Mouse (Mus musculus) embryonic facial prominence, embryonic 13.5 days (tissue): ENCODE measurements around the gene Bap1. TPM values are rescaled to one million over a fixed set of nuclear protein-coding genes. Genes with fewer than 3 reads are reported as not detected.

ENCODE experiments used
- ATAC-seq: fragments of 200-750 bp; cut with Nextera tagmentation; 2 replicates; pipeline ENCODE4 v1.8.0; 2017; ENCODE audit warnings: low read depth; ENCODE audit not compliant: insufficient number of reproducible peaks, insufficient read depth, low FRiP score, low TSS enrichment
- H3K27ac ChIP-seq: fragments of 300-500 bp; sonication (generic); 2 replicates; pipeline ENCODE4 v1.5.1; 2015; ENCODE audit warnings: moderate library complexity, mild to moderate bottlenecking, inconsistent platforms
- H3K27me3 ChIP-seq: fragments of 300-500 bp; sonication (generic); 2 replicates; pipeline ENCODE4 v1.6.1; 2015; ENCODE audit warnings: mild to moderate bottlenecking, inconsistent platforms
- H3K36me3 ChIP-seq: fragments of 300-500 bp; sonication (generic); 2 replicates; pipeline ENCODE4 v1.6.1; 2015; ENCODE audit warnings: mild to moderate bottlenecking, inconsistent platforms
- H3K4me1 ChIP-seq: fragments of 300-500 bp; sonication (generic); 2 replicates; pipeline ENCODE4 v1.6.1; 2015; ENCODE audit warnings: inconsistent platforms
- H3K4me2 ChIP-seq: fragments of 300-500 bp; sonication (generic); 2 replicates; pipeline ENCODE4 v1.6.1; 2015; ENCODE audit warnings: moderate library complexity, mild to moderate bottlenecking, inconsistent platforms
- H3K4me3 ChIP-seq: fragments of 300-500 bp; sonication (generic); 2 replicates; pipeline ENCODE4 v1.5.1; 2015; ENCODE audit warnings: mild to moderate bottlenecking, inconsistent platforms
- H3K9ac ChIP-seq: fragments of 300-500 bp; sonication (generic); 2 replicates; pipeline ENCODE4 v1.6.1; 2015; ENCODE audit warnings: mild to moderate bottlenecking, inconsistent platforms
- H3K9me3 ChIP-seq: fragments of 300-500 bp; sonication (generic); 2 replicates; pipeline ENCODE4 v1.6.1; 2016; ENCODE audit warnings: inconsistent platforms
- WGBS: fragments of 180-500 bp; shearing (Covaris S2); methylation state at CpG from one replicate; pipeline ENCODE4 v1.1.7; 2015; ENCODE audit warnings: mixed read lengths; 5-methylcytosine and 5-hydroxymethylcytosine counted together
- polyA plus RNA-seq: library from polyadenylated mRNA; unstranded; fragments of >200 nt; fragmentation: Nextera tagmentation; extraction: Ambion mirVana; gene quantifications from 2 replicates; pipeline ENCODE4 v1.2.1, GENCODE M21; 2015

Gene Bap1
- polyA plus RNA-seq, 1 experiment from 2014 or later: 93.1 TPM

DNA sequence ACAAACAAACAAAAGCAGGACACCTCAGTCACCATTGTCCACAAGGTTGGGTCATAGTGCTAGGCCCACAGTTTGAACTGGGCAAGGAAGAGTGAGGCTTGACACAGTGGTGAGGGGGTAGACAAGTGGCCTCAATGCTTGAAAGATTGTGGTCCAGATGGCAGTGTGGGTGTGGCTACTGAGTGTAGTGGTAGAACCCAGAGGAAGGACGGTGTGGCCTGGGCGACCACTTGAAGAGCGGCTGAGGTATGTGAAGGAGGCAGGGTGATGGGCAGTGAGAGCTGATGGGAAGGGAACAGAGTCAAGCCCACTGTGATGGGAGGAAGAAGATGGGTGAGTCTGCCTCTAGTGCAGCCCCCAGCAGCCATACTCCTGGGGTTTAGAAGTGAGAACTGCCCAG lies 36.6 kb upstream of the Bap1 start:
- Histone ChIP-seq H3K4me2 (no peak overlapping the region), H3K9ac (no peak overlapping the region), H3K4me1 (peaks cover 27% of the 10 kb centered on the region), H3K36me3 (no peaks in the 10 kb centered on the region), H3K9me3 (no peaks in the 10 kb centered on the region), H3K4me3 (no peak overlapping the region), H3K27ac (no peak overlapping the region), H3K27me3 (no peaks in the 10 kb centered on the region)
- no peak for ATAC-seq
- 89% methylated on average over 3 of the region's 3 CpGs for WGBS

DNA sequence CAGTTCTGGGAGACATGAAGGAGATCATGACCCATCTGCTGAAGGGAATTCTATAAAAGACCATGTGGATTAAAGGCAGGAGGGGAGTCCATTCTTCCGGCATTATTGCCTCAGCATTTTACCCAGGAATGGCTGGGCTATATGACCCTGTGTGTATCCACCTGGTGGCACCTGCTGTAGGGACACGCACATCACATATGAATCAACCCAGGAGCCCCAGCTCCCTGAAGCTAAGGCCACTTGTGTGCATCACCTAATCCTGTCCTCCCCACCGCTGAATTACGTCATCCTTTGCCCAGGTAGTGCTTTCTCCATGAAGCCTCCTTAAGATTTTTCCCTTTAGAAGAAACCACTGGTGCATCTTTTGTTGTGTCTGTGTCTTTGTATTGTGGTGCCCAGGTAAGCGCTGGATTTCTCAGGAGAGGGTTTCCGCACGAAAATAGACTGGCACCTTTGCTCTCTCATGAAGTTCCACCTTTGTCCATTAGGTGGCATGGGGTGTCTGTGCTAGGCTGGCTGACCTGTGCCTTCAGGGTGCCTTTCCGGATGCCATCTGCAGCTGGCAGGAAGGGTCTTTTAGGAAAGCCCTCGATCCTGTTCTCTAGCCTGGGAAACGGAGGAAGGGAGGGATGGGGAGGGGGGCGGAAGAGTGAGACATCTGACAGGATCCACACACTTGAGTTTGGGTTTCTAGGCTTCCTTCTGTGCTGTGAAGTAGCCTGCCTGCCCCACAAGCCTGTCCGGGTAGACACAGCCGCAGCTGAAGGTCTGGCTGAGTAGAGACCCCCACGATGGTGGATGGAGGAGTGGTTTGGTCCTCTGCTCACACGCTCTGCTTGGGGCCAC lies 35.9 kb upstream of the Bap1 start:
- Histone ChIP-seq H3K9ac (peak overlapping the region; percentile 60), H3K4me3 (no peak overlapping the region)

DNA sequence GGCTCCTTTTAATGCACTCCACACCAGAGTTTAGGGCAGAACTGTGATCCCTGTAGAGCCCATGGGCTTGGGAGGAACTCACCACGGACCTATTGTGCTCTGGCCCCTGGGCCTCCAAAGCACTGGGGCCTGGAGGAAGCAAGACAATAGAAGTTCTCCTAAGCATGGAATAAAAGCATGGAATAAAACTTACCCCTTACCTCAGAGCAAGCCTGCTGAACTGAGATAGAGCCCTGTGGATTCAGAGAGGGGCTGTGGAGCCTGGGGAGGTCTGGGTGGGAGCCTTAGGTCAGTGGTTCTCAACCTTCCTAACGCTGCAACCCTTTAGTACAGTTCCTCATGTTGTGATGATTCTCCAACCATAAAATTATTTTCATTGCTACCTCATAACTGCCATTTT lies 34.4 kb upstream of the Bap1 start, which contains the start of gene Nisch:
Nisch (minus strand) TSS at position 101 of the 400 bp plus-strand sequence.
- Histone ChIP-seq H3K27ac (peak within 1 kb of the TSS; percentile 66), H3K4me3 (no peak within 1 kb of the TSS), H3K4me2 (peak within 1 kb of the TSS; percentile 33)

More for the DNA sequence above, 35.9 kb upstream of the Bap1 start:
- Histone ChIP-seq H3K9me3 (no peaks in the 10 kb centered on the region), H3K27ac (peak overlapping the region; percentile 66), H3K27me3 (no peaks in the 10 kb centered on the region), H3K4me1 (peaks cover 27% of the 10 kb centered on the region), H3K36me3 (no peaks in the 10 kb centered on the region), H3K4me2 (peak overlapping the region; percentile 20; the same call in 1 of the 2 replicates)
- 35% methylated on average over 15 of the region's 15 CpGs for WGBS
- no peak for ATAC-seq

DNA sequence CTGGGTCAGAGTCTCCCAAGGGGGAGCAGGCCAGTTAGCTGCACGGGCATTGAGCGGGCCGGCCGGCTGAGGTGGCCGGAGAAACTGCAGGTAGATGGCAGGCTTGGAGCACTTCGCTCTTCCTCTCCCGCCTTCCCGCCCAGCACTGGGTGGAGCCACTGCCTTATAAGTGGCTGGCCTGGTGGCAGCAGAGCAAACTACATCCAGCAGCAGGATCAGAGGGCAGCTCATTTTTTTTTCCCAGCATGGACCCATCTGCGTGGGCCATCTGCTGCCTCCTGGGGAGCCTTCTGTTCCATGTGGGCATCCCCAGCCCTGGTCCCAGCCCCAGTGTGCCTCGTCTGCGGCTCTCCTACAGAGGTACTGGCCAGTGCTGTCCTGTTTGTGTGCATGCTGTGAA lies 33.6 kb upstream of the Bap1 start, which contains the start of gene Sema3g:
Sema3g (plus strand) TSS at position 195 of the 400 bp plus-strand sequence.
- Histone ChIP-seq H3K9ac (peak within 1 kb of the TSS; percentile 56), H3K4me2 (peak within 1 kb of the TSS; percentile 33), H3K36me3 (no peaks in the 10 kb centered on the region), H3K27me3 (no peaks in the 10 kb centered on the region), H3K27ac (no peak within 1 kb of the TSS), H3K4me3 (no peak within 1 kb of the TSS), H3K9me3 (no peaks in the 10 kb centered on the region), H3K4me1 (peaks cover 22% of the 10 kb centered on the region)
- whole genome bisulfite sequencing: 7% methylated on average over 11 of the region's 11 CpGs
- ATAC-seq: no peak

More for the DNA sequence above, 34.4 kb upstream of the Bap1 start, which contains the start of gene Nisch:
- H3K27me3 ChIP-seq: no peaks in the 10 kb centered on the region
- H3K9me3 ChIP-seq: no peaks in the 10 kb centered on the region
- peaks cover 27% of the 10 kb centered on the region for H3K4me1 ChIP-seq
- ATAC-seq: no peak
- H3K36me3 ChIP-seq: no peaks in the 10 kb centered on the region
- H3K9ac ChIP-seq: peak within 1 kb of the TSS; percentile 60
- WGBS: 76% methylated on average over 2 of the region's 2 CpGs

DNA sequence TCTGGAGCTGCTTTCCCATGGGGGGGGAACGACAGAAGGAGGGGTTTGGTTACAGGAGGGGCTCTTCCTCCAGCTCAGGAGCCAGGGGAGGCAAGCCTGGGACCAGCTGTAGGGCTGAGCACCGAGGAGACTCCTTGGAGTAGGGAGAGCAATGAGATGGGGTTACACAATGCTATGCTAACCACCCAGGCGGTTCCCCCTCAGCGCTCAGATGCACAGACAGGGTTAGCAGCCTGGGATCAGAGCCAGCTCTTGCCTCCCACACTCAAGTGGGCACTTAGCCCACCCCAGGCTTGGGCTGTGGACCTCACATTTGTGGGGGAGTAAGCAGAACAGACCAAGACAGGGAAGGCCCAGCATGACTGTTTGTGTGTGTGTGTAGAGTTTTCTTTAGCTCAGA lies 24.3 kb upstream of the Bap1 start:
- H3K4me1 ChIP-seq: peaks cover 32% of the 10 kb centered on the region
- H3K27ac ChIP-seq: peak overlapping the region; percentile 84

DNA sequence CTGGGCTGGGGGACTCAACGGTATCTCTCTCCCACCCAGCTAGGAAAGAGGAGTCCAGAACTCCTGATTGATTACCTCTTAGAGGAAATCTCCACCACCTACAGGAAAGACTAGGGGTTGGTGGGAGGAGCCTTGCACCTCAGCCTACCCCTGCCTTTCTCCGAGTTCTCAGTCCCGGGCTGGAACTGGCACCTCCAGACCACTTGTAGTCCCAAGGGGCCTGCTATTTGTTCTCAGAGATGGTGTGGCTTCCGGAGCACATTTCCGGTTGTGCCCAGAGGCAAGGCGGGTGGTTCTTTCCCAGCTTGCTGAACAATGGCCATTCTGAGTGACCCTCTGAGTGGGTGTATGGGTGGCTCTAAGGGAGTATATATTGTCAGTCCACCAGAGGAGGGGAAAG lies 23.0 kb upstream of the Bap1 start:
- H3K9ac ChIP-seq: no peak overlapping the region
- no peak overlapping the region for H3K27ac ChIP-seq
- no peaks in the 10 kb centered on the region for H3K9me3 ChIP-seq
- H3K36me3 ChIP-seq: no peaks in the 10 kb centered on the region
- H3K27me3 ChIP-seq: no peaks in the 10 kb centered on the region
- WGBS: 69% methylated on average over 6 of the region's 6 CpGs
- H3K4me2 ChIP-seq: no peak overlapping the region
- H3K4me1 ChIP-seq: peaks cover 32% of the 10 kb centered on the region
- no peak for ATAC-seq
- H3K4me3 ChIP-seq: no peak overlapping the region

More for the DNA sequence above, 24.3 kb upstream of the Bap1 start:
- H3K9ac ChIP-seq: no peak overlapping the region
- WGBS: 47% methylated on average over 4 of the region's 4 CpGs
- ATAC-seq: peak; percentile 70
- H3K36me3 ChIP-seq: no peaks in the 10 kb centered on the region
- no peak overlapping the region for H3K4me2 ChIP-seq
- no peaks in the 10 kb centered on the region for H3K9me3 ChIP-seq
- no peak overlapping the region for H3K4me3 ChIP-seq
- no peaks in the 10 kb centered on the region for H3K27me3 ChIP-seq

DNA sequence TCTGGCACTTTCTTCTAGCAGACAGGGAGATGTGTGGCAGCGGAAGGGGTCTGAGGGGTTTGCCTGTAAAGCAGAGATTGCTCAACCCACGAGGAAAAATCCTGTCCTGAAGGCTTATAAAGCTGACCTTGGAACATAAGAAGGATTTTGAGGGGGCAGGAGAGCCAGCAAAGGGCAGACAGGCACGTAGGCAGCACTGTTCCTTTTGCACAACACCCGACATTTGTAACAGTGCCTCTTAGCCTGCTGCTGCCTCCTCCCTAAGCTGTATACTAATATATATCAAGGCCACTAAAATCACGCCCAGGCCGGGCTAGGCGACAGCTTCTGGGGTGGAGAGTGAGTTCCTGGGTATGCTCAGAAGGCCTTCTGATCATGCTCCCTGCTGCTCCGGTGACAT lies 20.8 kb upstream of the Bap1 start:
- H3K27ac ChIP-seq: 0 out of 2 replicates have a peak overlapping the region, but pooled peaks have one; percentile 22

DNA sequence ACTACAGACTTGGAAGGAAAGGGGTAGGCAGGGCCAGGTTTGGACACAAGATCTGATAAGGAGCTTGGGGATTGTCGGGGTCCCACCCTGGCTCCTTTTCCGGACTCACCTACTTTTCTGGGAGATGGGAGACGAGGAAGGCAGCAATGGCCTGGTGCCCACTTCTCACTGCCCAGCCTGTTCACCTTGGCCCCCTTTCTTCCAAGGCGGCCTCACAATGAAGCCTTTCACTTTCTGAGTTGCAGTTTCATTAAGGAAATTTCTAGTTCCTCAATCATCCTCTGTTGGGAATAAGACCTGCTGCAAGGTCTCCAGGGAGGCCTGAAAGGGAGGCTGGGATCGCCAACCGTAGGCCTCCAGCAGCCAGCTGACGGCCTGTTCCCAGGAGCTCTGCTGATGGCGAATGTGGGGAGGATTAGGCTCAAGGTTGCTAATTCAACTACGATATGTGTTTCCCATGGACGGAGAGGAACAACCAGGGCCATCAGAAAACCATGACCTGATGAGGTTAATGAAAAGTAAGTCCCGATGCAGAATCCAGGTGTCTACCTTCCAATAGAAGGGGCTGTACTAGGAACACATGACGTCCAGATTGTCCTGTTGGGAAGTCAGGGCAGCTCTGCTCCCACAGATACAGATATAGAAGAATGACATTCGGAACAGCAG lies 18.7 kb upstream of the Bap1 start:
- Histone ChIP-seq H3K9me3 (no peaks in the 10 kb centered on the region), H3K36me3 (no peaks in the 10 kb centered on the region), H3K4me3 (no peak overlapping the region), H3K27me3 (no peaks in the 10 kb centered on the region), H3K4me1 (peaks cover 19% of the 10 kb centered on the region), H3K4me2 (no peak overlapping the region), H3K27ac (no peak overlapping the region), H3K9ac (no peak overlapping the region)
- WGBS: 84% methylated on average over 13 of the region's 13 CpGs
- no peak for ATAC-seq

More for the DNA sequence above, 20.8 kb upstream of the Bap1 start:
- Histone ChIP-seq H3K27me3 (no peaks in the 10 kb centered on the region), H3K4me2 (no peak overlapping the region), H3K4me3 (no peak overlapping the region), H3K9ac (no peak overlapping the region), H3K36me3 (no peaks in the 10 kb centered on the region), H3K9me3 (no peaks in the 10 kb centered on the region), H3K4me1 (peaks cover 34% of the 10 kb centered on the region)
- ATAC-seq: no peak
- WGBS: 60% methylated on average over 8 of the region's 8 CpGs

DNA sequence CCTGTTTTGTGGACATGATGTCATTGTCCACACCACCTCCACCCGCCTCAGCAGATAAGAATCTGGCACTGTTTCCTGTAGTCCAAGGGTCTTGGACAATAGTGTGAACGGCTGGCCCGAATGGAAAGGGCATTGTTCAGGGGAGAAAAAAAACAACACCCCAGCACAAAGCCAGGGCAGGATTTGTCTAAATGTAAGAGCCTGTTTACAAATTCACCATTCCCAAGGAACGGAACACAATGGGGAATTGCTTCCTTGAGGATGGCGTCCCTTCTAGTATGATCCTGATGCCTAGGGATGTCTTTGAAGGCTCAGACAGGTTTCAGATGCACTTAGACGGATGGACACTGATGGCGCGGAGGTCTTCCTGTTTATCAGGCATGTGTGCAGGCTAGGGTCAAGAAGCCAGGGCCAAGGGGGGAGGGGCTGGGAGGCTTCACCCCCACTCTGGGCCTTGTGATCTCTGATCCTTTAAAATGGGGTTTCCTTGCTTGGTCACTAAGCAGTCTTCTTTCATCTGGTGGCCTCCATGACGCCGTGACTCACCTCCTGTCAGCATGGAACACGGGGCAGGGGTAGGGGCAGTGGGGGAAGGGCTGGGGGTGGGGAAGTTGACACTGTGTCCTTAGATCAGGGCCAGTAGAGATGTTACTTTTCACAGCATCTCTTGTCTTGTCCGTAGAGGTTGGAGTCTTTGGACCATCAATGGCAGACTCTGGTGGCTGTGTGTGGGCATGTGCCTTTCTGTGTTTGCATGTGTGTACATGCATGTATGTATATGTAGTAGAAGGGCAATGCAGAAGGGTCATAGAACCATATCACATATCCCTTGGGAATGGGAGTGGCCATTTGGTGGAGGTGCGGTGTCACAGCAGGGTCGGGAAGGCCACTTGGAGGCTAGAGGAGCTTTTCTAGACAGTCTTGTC lies 17.9 kb upstream of the Bap1 start:
- WGBS: 87% methylated on average over 14 of the region's 14 CpGs
- no peak overlapping the region for H3K27ac ChIP-seq
- H3K27me3 ChIP-seq: no peaks in the 10 kb centered on the region
- H3K4me1 ChIP-seq: peaks cover 13% of the 10 kb centered on the region; the same call in 1 of the 2 replicates
- H3K4me3 ChIP-seq: no peak overlapping the region
- ATAC-seq: no peak
- H3K36me3 ChIP-seq: no peaks in the 10 kb centered on the region
- H3K9me3 ChIP-seq: no peaks in the 10 kb centered on the region
- H3K4me2 ChIP-seq: no peak overlapping the region
- H3K9ac ChIP-seq: no peak overlapping the region

DNA sequence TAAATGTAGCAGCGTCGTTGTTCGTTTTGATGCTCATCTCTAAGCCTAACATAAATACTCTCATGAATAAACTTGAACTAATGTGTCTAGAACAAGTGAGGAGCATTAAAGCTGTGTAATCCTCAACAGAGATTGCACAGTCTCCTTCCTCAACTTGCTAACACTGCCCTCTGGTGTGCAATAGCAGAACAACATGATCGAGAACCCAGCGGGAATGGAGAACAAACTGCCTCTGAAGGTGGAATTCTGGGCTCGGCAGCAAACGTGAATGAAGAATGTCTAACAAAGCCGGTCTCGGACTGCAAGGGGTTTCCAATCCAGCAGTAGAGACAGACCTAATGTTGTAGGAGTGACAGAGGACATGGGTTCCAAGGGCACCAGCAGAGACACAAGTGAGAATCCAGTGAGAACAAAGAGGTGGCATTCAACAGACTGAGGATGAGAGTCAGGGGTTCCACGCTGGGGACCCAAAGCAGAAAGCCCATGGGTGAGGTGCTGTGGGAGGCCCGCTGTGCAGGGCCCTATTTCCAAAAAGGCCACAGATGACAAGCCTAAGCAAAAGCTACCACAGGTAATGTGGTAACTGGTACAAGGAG lies 17.2 kb upstream of the Bap1 start:
- Histone ChIP-seq H3K27ac (no peak overlapping the region), H3K4me1 (peaks cover 7% of the 10 kb centered on the region; the same call in 1 of the 2 replicates), H3K9me3 (no peaks in the 10 kb centered on the region), H3K9ac (no peak overlapping the region), H3K27me3 (no peaks in the 10 kb centered on the region), H3K36me3 (no peaks in the 10 kb centered on the region), H3K4me3 (no peak overlapping the region), H3K4me2 (no peak overlapping the region; the same call in 1 of the 2 replicates)
- 14% methylated on average over 11 of the region's 11 CpGs for WGBS
- ATAC-seq: no peak; the same call in 1 of the 2 replicates
